Mouse (Mus musculus): Measurements from ENCODE around the gene Kcnh3.

GRCm38 (mm10) chr15:99217630-99218029 lies 7.0 kb upstream of the Kcnh3 start:
- TF ChIP-seq CTCF (IDR thresholded peaks at IDR 0.05; ENCODE audit: low read depth, low read length) (no peak), POLR2A (IDR thresholded peaks at IDR 0.05; ENCODE audit: borderline replicate concordance, low read depth, low read length) (no peak)
